Mouse (Mus musculus) CH12.LX (cell line): Measurements from ENCODE around the gene Kitl. TPM values are rescaled to one million over a fixed set of nuclear protein-coding genes. Genes with fewer than 3 reads are reported as not detected.

Experiments
- DNase-seq: peaks from one replicate; pipeline ENCODE4 v3.0.0-alpha.2; 2013; ENCODE audit errors: extremely low read depth
- H3K27ac ChIP-seq: 2 replicates; pipeline ENCODE4 v1.5.1; 2012; ENCODE audit warnings: low read depth, mild to moderate bottlenecking, control low read depth, moderate library complexity; ENCODE audit not compliant: insufficient read depth
- H3K27me3 ChIP-seq: replicated peaks from 2 replicates; pipeline ENCODE3; 2012; ENCODE audit warnings: inconsistent platforms
- H3K36me3 ChIP-seq, 2 experiments: replicated peaks in 1 of 2; 2 replicates each; pipeline versions ENCODE3 to v1.6.1; 2012; ENCODE audit warnings: inconsistent platforms in 1 of 2, low read length in 1 of 2, mild to moderate bottlenecking in 1 of 2, mixed read lengths in 1 of 2, moderate library complexity in 1 of 2; ENCODE audit not compliant: control insufficient read depth in 1 of 2, insufficient read depth in 1 of 2
- H3K4me1 ChIP-seq, 2 experiments: 2 replicates each; pipeline ENCODE4 v1.6.1; 2012; ENCODE audit warnings: inconsistent platforms in 1 of 2, moderate library complexity in 1 of 2; ENCODE audit not compliant: insufficient read depth in 2 of 2, control insufficient read depth in 1 of 2
- H3K4me2 ChIP-seq: 2 replicates; pipeline ENCODE4 v1.6.1; 2012; ENCODE audit warnings: low read depth, mild to moderate bottlenecking, control low read depth; ENCODE audit not compliant: poor library complexity, insufficient read depth, severe bottlenecking
- H3K4me3 ChIP-seq, 3 experiments: fragments of 150-350 bp in 1 of 3; sonication (generic) in 1 of 3; replicated peaks in 1 of 3; 2 replicates each; pipeline versions ENCODE3 to v1.5.1; 2011 to 2012; ENCODE audit warnings: low read depth in 2 of 3, low read length in 2 of 3, mild to moderate bottlenecking in 2 of 3, moderate library complexity in 2 of 3, control low read depth in 1 of 3, improper control_type of control experiment in 1 of 3, inconsistent platforms in 1 of 3, mixed read lengths in 1 of 3; ENCODE audit not compliant: poor library complexity in 1 of 3
- H3K79me2 ChIP-seq: replicated peaks from 2 replicates; pipeline ENCODE4 v1.6.1; 2012; ENCODE audit warnings: mild to moderate bottlenecking, moderate library complexity; ENCODE audit not compliant: control insufficient read depth, poor library complexity, insufficient read depth, severe bottlenecking; ENCODE audit errors: extremely low read depth
- H3K9ac ChIP-seq: 2 replicates; pipeline ENCODE4 v1.6.1; 2012; ENCODE audit warnings: low read depth, mild to moderate bottlenecking, control low read depth, moderate library complexity; ENCODE audit not compliant: insufficient read depth
- H3K9me3 ChIP-seq: replicated peaks from 2 replicates; pipeline ENCODE3; 2012; ENCODE audit warnings: low read length, inconsistent platforms, mixed read lengths
- CHD2 ChIP-seq: IDR thresholded peaks from 2 replicates; pipeline ENCODE4 v1.6.1; 2011; ENCODE audit warnings: low read length, improper control_type of control experiment
- CTCF ChIP-seq, 2 experiments: IDR thresholded peaks in 1 of 2; conservative IDR thresholded peaks in 1 of 2; 2 replicates each; pipeline ENCODE4 v1.5.1; 2011 to 2012; ENCODE audit warnings: low read depth in 2 of 2, low read length in 2 of 2, improper control_type of control experiment in 1 of 2, inconsistent platforms in 1 of 2, mild to moderate bottlenecking in 1 of 2, moderate library complexity in 1 of 2
- EP300 ChIP-seq: IDR thresholded peaks from 2 replicates; pipeline ENCODE4 v1.6.1; 2011; ENCODE audit warnings: low read length, improper control_type of control experiment
- ETS1 ChIP-seq: conservative IDR thresholded peaks from 2 replicates; pipeline ENCODE4 v1.6.1; 2012; ENCODE audit warnings: low read depth, mild to moderate bottlenecking, inconsistent platforms, low read length, improper control_type of control experiment, moderate library complexity
- HCFC1 ChIP-seq: IDR thresholded peaks from 2 replicates; pipeline ENCODE4 v1.6.1; 2012; ENCODE audit warnings: low read depth, mild to moderate bottlenecking, inconsistent platforms, low read length, improper control_type of control experiment
- JUN ChIP-seq: IDR thresholded peaks from 2 replicates; pipeline ENCODE4 v1.6.1; 2011; ENCODE audit warnings: low read depth, mild to moderate bottlenecking, low read length, improper control_type of control experiment, moderate library complexity; ENCODE audit not compliant: insufficient read depth
- MAFK ChIP-seq: IDR thresholded peaks from 2 replicates; pipeline ENCODE4 v1.6.1; 2011; ENCODE audit warnings: low read length, improper control_type of control experiment; ENCODE audit not compliant: insufficient replicate concordance
- MAX ChIP-seq: IDR thresholded peaks from 2 replicates; pipeline ENCODE4 v1.6.1; 2011; ENCODE audit warnings: low read length, improper control_type of control experiment
- MAZ ChIP-seq: IDR thresholded peaks from 2 replicates; pipeline ENCODE4 v1.6.1; 2012; ENCODE audit warnings: low read depth, mild to moderate bottlenecking, inconsistent platforms, low read length, improper control_type of control experiment, moderate library complexity
- NELFE ChIP-seq: IDR thresholded peaks from 2 replicates; pipeline ENCODE4 v1.6.1; 2011; ENCODE audit warnings: low read depth, low read length, improper control_type of control experiment
- PAX5 ChIP-seq: IDR thresholded peaks from 2 replicates; pipeline ENCODE4 v1.6.1; 2012; ENCODE audit warnings: low read length, inconsistent platforms, mixed read lengths
- POLR2AphosphoS2 ChIP-seq: IDR thresholded peaks from 2 replicates; pipeline ENCODE4 v1.6.1; 2011; ENCODE audit warnings: low read depth, low read length, improper control_type of control experiment
- RAD21 ChIP-seq: IDR thresholded peaks from 2 replicates; pipeline ENCODE4 v1.6.1; 2011; ENCODE audit warnings: low read depth, mild to moderate bottlenecking, low read length, improper control_type of control experiment, moderate library complexity
- TBP ChIP-seq: conservative IDR thresholded peaks from 2 replicates; pipeline ENCODE4 v1.6.1; 2011; ENCODE audit warnings: low read depth, low read length, improper control_type of control experiment
- TCF12 ChIP-seq: IDR thresholded peaks from 2 replicates; pipeline ENCODE4 v1.6.1; 2014; ENCODE audit warnings: low read depth, mild to moderate bottlenecking, inconsistent platforms, low read length, improper control_type of control experiment
- USF2 ChIP-seq: conservative IDR thresholded peaks from 2 replicates; pipeline ENCODE4 v1.6.1; 2011; ENCODE audit warnings: low read depth, low read length, improper control_type of control experiment
- ZKSCAN1 ChIP-seq: IDR thresholded peaks from 2 replicates; pipeline ENCODE4 v1.6.1; 2012; ENCODE audit warnings: low read depth, inconsistent platforms, low read length, improper control_type of control experiment, borderline replicate concordance
- dilution Hi-C: fragments of 300-500 bp; cut with MboI; formaldehyde crosslinking; loops from 2 replicates; pipeline ENCODE4 v1.14.3; 2020; ENCODE audit warnings: low sequenced_read_pairs; ENCODE audit not compliant: extremely low pct_unique_long_range_greater_than_20kb, extremely low pct_ligation_motif_present
- in situ Hi-C: fragments of 300-500 bp; cut with MboI; formaldehyde crosslinking; loops from 3 replicates; pipeline ENCODE4 v1.14.3; 2019; ENCODE audit warnings: low sequenced_read_pairs, low pct_ligation_motif_present, low pct_unique_long_range_greater_than_20kb, mixed read lengths
- polyA plus RNA-seq: library from polyadenylated mRNA; unstranded; fragments of >175 nt; gene quantifications from 2 replicates; pipeline ENCODE4 v1.2.1, GENCODE M21; 2012; ENCODE audit warnings: low read depth; ENCODE audit not compliant: insufficient read length
- total RNA-seq, 2 experiments: library from RNA; depleted of rRNA; stranded (reverse); fragments of 300-350 nt in 1 of 2; fragments of >200 nt in 1 of 2; gene quantifications; 2 replicates each; pipeline ENCODE4 v1.2.3; 2012 to 2014

Gene Kitl
- total and polyA plus RNA-seq, 3 experiments: not detected

- no peak for TF ChIP-seq MAFK
- no peak for TF ChIP-seq MAZ
- TF ChIP-seq TBP: no peak
- no peak for TF ChIP-seq USF2
- no peak for TF ChIP-seq ETS1
- TF ChIP-seq JUN: no peak
- no peak for TF ChIP-seq MAX
- TF ChIP-seq TCF12: no peak
- no peak for TF ChIP-seq NELFE
- TF ChIP-seq EP300: no peak
- no peak for TF ChIP-seq PAX5
- no peak for TF ChIP-seq HCFC1
- no peak for TF ChIP-seq CHD2
- no peak for TF ChIP-seq CTCF (conservative IDR thresholded peaks at IDR 0.05 in 1 of 2, IDR thresholded peaks at IDR 0.05 in 1 of 2; ENCODE audit: low read depth in 2 of 2, low read length in 2 of 2)
- no peak overlapping the region for H3K4me3 ChIP-seq
- H3K27me3 ChIP-seq: no peaks in the 10 kb centered on the region
- H3K27ac ChIP-seq: no peak overlapping the region
- in situ Hi-C loops (no loop called here), dilution Hi-C loops (no loop called here)
- no peak overlapping the region for H3K9ac ChIP-seq
- no peak for DNase-seq
- peaks cover 36% of the 10 kb centered on the region for H3K9me3 ChIP-seq
- no peak overlapping the region for H3K4me2 ChIP-seq
- H3K36me3 ChIP-seq: no peaks in the 10 kb centered on the region
- H3K79me2 ChIP-seq: no peaks in the 10 kb centered on the region
- H3K4me1 ChIP-seq: no peaks in the 10 kb centered on the region
Measured at GRCm38 (mm10) chr10:100131657-100132056, 116.2 kb downstream of the Kitl start.

- H3K9ac ChIP-seq: no peak overlapping the region
- H3K36me3 ChIP-seq: no peaks in the 10 kb centered on the region
- H3K4me2 ChIP-seq: no peak overlapping the region
- H3K27ac ChIP-seq: no peak overlapping the region
- no peaks in the 10 kb centered on the region for H3K4me1 ChIP-seq
- DNase-seq: no peak
- TF ChIP-seq ZKSCAN1 (no peak), RAD21 (no peak), MAZ (no peak), CHD2 (no peak), TCF12 (no peak), POLR2AphosphoS2 (no peak), MAX (no peak), MAFK (no peak)
- dilution Hi-C loops: no loop called here
- in situ Hi-C loops: no loop called here
- no peaks in the 10 kb centered on the region for H3K79me2 ChIP-seq
- H3K27me3 ChIP-seq: no peaks in the 10 kb centered on the region
- peaks cover 35% of the 10 kb centered on the region for H3K9me3 ChIP-seq
- H3K4me3 ChIP-seq: no peak overlapping the region
Measured at GRCm38 (mm10) chr10:100132304-100132703, 116.9 kb downstream of the Kitl start.
